Mouse (Mus musculus): ENCODE measurements around the gene Tac2.

DNA sequence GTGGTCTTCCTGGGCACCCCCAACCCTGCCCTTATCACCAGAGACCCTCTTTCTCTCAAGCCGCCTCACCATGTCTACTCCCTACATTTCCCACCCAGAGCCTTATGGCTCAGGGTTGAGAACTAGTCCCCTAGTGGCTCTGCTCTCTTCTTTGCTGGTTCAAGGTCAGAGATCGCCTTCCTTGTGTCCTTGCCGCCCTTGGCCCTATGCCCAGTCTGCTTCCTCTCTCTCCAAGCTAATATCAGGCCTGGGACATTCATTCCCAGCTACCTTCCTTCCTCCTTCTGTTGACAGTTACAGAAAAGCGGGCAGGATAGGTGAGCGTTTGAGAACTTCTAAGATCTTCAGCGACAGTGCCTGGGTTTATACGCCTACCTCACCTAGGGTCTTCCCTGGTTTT, 16.6 kb upstream of the Tac2 start:
- TF ChIP-seq CTCF (IDR thresholded peaks at IDR 0.05; ENCODE audit: low read depth) (no peak; the same call in 1 of the 2 replicates), EP300 (IDR thresholded peaks at IDR 0.05; ENCODE audit: low read depth) (no peak)
